Mouse (Mus musculus) liver, embryonic 15.5 days (tissue): ENCODE results near the gene Wwtr1. TPM values are rescaled to one million over a fixed set of nuclear protein-coding genes. Genes with fewer than 3 reads are reported as not detected.

ENCODE experiments used
- ATAC-seq: fragments of 200-750 bp; cut with Nextera tagmentation; 2 replicates; pipeline ENCODE4 v1.8.0; 2017; ENCODE audit warnings: moderate number of reproducible peaks, mild to moderate bottlenecking, moderate library complexity; ENCODE audit not compliant: insufficient read depth
- H3K27ac ChIP-seq: fragments of 300-500 bp; sonication (generic); replicated peaks from 2 replicates; pipeline ENCODE4 v1.5.1; 2015; ENCODE audit warnings: mild to moderate bottlenecking, inconsistent platforms
- H3K27me3 ChIP-seq: fragments of 300-500 bp; sonication (generic); 2 replicates; pipeline ENCODE4 v1.6.1; 2015; ENCODE audit warnings: mild to moderate bottlenecking, inconsistent platforms
- H3K36me3 ChIP-seq: fragments of 300-500 bp; sonication (generic); replicated peaks from 2 replicates; pipeline ENCODE4 v1.6.1; 2015; ENCODE audit warnings: moderate library complexity, mild to moderate bottlenecking, inconsistent platforms
- H3K4me1 ChIP-seq: fragments of 300-500 bp; sonication (generic); replicated peaks from 2 replicates; pipeline ENCODE4 v1.6.1; 2015; ENCODE audit warnings: inconsistent platforms
- H3K4me2 ChIP-seq: fragments of 300-500 bp; sonication (generic); 2 replicates; pipeline ENCODE4 v1.6.1; 2015; ENCODE audit warnings: moderate library complexity, mild to moderate bottlenecking, inconsistent platforms
- H3K4me3 ChIP-seq: fragments of 300-500 bp; sonication (generic); replicated peaks from 2 replicates; pipeline ENCODE4 v1.5.1; 2015; ENCODE audit warnings: mild to moderate bottlenecking, inconsistent platforms
- H3K9ac ChIP-seq: fragments of 300-500 bp; sonication (generic); 2 replicates; pipeline ENCODE4 v1.6.1; 2015; ENCODE audit warnings: moderate library complexity, mild to moderate bottlenecking, inconsistent platforms
- H3K9me3 ChIP-seq: fragments of 300-500 bp; sonication (generic); replicated peaks from 2 replicates; pipeline ENCODE4 v1.6.1; 2016; ENCODE audit warnings: inconsistent platforms
- WGBS: fragments of 180-500 bp; shearing (Covaris S2); methylation state at CpG from one replicate; pipeline ENCODE4 v1.1.7; 2015; ENCODE audit warnings: mixed read lengths; ENCODE audit not compliant: insufficient replicate concordance; 5-methylcytosine and 5-hydroxymethylcytosine counted together
- polyA plus RNA-seq: library from polyadenylated mRNA; unstranded; fragments of >200 nt; fragmentation: Nextera tagmentation; extraction: Ambion mirVana; gene quantifications from 2 replicates; pipeline ENCODE4 v1.2.1, GENCODE M21; 2015

The Wwtr1 gene
- polyA plus RNA-seq, 1 experiment from 2014 or later: 1.5 TPM

- Histone ChIP-seq H3K9me3 (no peaks in the 10 kb centered on the region), H3K4me1 (no peaks in the 10 kb centered on the region), H3K9ac (no peak overlapping the region), H3K27ac (no peak overlapping the region), H3K36me3 (peaks cover 7% of the 10 kb centered on the region; the same call in 1 of the 2 replicates), H3K27me3 (no peaks in the 10 kb centered on the region), H3K4me2 (no peak overlapping the region), H3K4me3 (no peak overlapping the region)
- WGBS: 43% methylated on average over 3 of the region's 3 CpGs
- ATAC-seq: no peak
Observed at GRCm38 (mm10) chr3:57440956-57441355, 134.8 kb downstream of the Wwtr1 start.

GRCm38 (mm10) chr3:57435364-57435763 is 140.3 kb downstream of the Wwtr1 start:
- no peak overlapping the region for H3K27ac ChIP-seq
- no peak overlapping the region for H3K9ac ChIP-seq
- peak; percentile 78 for ATAC-seq
- H3K4me1 ChIP-seq: no peaks in the 10 kb centered on the region
- no peak overlapping the region for H3K4me2 ChIP-seq
- WGBS: 31% methylated on average over 8 of the region's 8 CpGs
- no peaks in the 10 kb centered on the region for H3K9me3 ChIP-seq
- no peaks in the 10 kb centered on the region for H3K27me3 ChIP-seq
- H3K36me3 ChIP-seq: peaks cover 7% of the 10 kb centered on the region; the same call in 1 of the 2 replicates
- no peak overlapping the region for H3K4me3 ChIP-seq

- Histone ChIP-seq H3K4me1 (no peaks in the 10 kb centered on the region), H3K4me2 (no peak overlapping the region), H3K9ac (no peak overlapping the region), H3K9me3 (no peaks in the 10 kb centered on the region), H3K4me3 (no peak overlapping the region), H3K27ac (no peak overlapping the region), H3K36me3 (peaks cover 4% of the 10 kb centered on the region; the same call in 1 of the 2 replicates), H3K27me3 (no peaks in the 10 kb centered on the region)
- ATAC-seq: no peak
- 37% methylated on average over 3 of the region's 3 CpGs for WGBS
Observed at GRCm38 (mm10) chr3:57431706-57432105, 144.0 kb downstream of the Wwtr1 start.

- 43% methylated on average over 4 of the region's 4 CpGs for WGBS
- Histone ChIP-seq H3K9me3 (no peaks in the 10 kb centered on the region), H3K36me3 (no peaks in the 10 kb centered on the region), H3K4me3 (no peak overlapping the region), H3K27me3 (no peaks in the 10 kb centered on the region), H3K4me1 (no peaks in the 10 kb centered on the region), H3K4me2 (no peak overlapping the region), H3K9ac (no peak overlapping the region), H3K27ac (no peak overlapping the region)
- no peak for ATAC-seq
Observed at GRCm38 (mm10) chr3:57429486-57429885, 146.2 kb downstream of the Wwtr1 start.

- Histone ChIP-seq H3K27ac (no peak overlapping the region), H3K9ac (no peak overlapping the region)
- ATAC-seq: no peak
Observed at GRCm38 (mm10) chr3:57428682-57429464, 146.8 kb downstream of the Wwtr1 start.

GRCm38 (mm10) chr3:57426351-57426750 is 149.4 kb downstream of the Wwtr1 start:
- no peak overlapping the region for H3K9ac ChIP-seq

More at GRCm38 (mm10) chr3:57428682-57429464, 146.8 kb downstream of the Wwtr1 start:
- Histone ChIP-seq H3K4me1 (no peaks in the 10 kb centered on the region), H3K27me3 (no peaks in the 10 kb centered on the region), H3K9me3 (no peaks in the 10 kb centered on the region), H3K36me3 (no peaks in the 10 kb centered on the region), H3K4me2 (no peak overlapping the region), H3K4me3 (no peak overlapping the region)
- WGBS: 25% methylated on average over 5 of the region's 5 CpGs

GRCm38 (mm10) chr3:57425089-57425730 is 150.5 kb downstream of the Wwtr1 start, which contains the start of gene Tm4sf4:
Gene Tm4sf4, plus strand, starts transcription at chr3:57425314.
- no peaks in the 10 kb centered on the region for H3K27me3 ChIP-seq
- WGBS: 64% methylated on average over 10 of the region's 10 CpGs
- no peaks in the 10 kb centered on the region for H3K36me3 ChIP-seq
- no peak within 1 kb of the TSS for H3K9ac ChIP-seq
- ATAC-seq: peak; percentile 50
- peak within 1 kb of the TSS; percentile 30; the same call in 1 of the 2 replicates for H3K27ac ChIP-seq
- no peaks in the 10 kb centered on the region for H3K9me3 ChIP-seq
- peak within 1 kb of the TSS; percentile 42 for H3K4me2 ChIP-seq
- H3K4me3 ChIP-seq: peak within 1 kb of the TSS; percentile 31
- H3K4me1 ChIP-seq: no peaks in the 10 kb centered on the region

More at GRCm38 (mm10) chr3:57426351-57426750, 149.4 kb downstream of the Wwtr1 start:
- ATAC-seq: no peak
- H3K4me2 ChIP-seq: peak overlapping the region; percentile 42
- WGBS: 67% methylated on average over 11 of the region's 11 CpGs
- H3K4me3 ChIP-seq: peak overlapping the region; percentile 31
- H3K27ac ChIP-seq: 0 out of 2 replicates have a peak overlapping the region, but pooled peaks have one; percentile 9
- no peaks in the 10 kb centered on the region for H3K9me3 ChIP-seq
- no peaks in the 10 kb centered on the region for H3K4me1 ChIP-seq
- no peaks in the 10 kb centered on the region for H3K36me3 ChIP-seq
- no peaks in the 10 kb centered on the region for H3K27me3 ChIP-seq

- H3K4me3 ChIP-seq: no peak overlapping the region
- H3K9ac ChIP-seq: no peak overlapping the region
- 70% methylated on average over 1 of the region's 1 CpGs for WGBS
- H3K4me2 ChIP-seq: no peak overlapping the region
- H3K9me3 ChIP-seq: no peaks in the 10 kb centered on the region
- ATAC-seq: no peak
- no peaks in the 10 kb centered on the region for H3K36me3 ChIP-seq
- H3K27me3 ChIP-seq: no peaks in the 10 kb centered on the region
- H3K4me1 ChIP-seq: no peaks in the 10 kb centered on the region
- no peak overlapping the region for H3K27ac ChIP-seq
Observed at GRCm38 (mm10) chr3:57420660-57421059, 155.1 kb downstream of the Wwtr1 start.

- Histone ChIP-seq H3K4me2 (no peak overlapping the region), H3K9ac (no peak overlapping the region), H3K27me3 (no peaks in the 10 kb centered on the region), H3K27ac (no peak overlapping the region), H3K4me3 (no peak overlapping the region), H3K9me3 (no peaks in the 10 kb centered on the region), H3K36me3 (no peaks in the 10 kb centered on the region), H3K4me1 (no peaks in the 10 kb centered on the region)
- WGBS: 35% methylated on average over 2 of the region's 2 CpGs
- ATAC-seq: peak; percentile 57; the same call in 1 of the 2 replicates
Observed at GRCm38 (mm10) chr3:57420233-57420632, 155.5 kb downstream of the Wwtr1 start.

- ATAC-seq: no peak
- WGBS: 49% methylated on average over 4 of the region's 4 CpGs
- no peak overlapping the region for H3K4me2 ChIP-seq
Observed at GRCm38 (mm10) chr3:57411535-57411934, 164.2 kb downstream of the Wwtr1 start.

More at GRCm38 (mm10) chr3:57411535-57411934, 164.2 kb downstream of the Wwtr1 start:
- no peaks in the 10 kb centered on the region for H3K27me3 ChIP-seq
- H3K4me1 ChIP-seq: no peaks in the 10 kb centered on the region
- H3K9ac ChIP-seq: no peak overlapping the region
- no peak overlapping the region for H3K4me3 ChIP-seq
- no peaks in the 10 kb centered on the region for H3K9me3 ChIP-seq
- H3K36me3 ChIP-seq: no peaks in the 10 kb centered on the region
- H3K27ac ChIP-seq: no peak overlapping the region
